Mouse (Mus musculus) spleen, postnatal 36 days (tissue): ENCODE data around the gene Mettl5.
"Not testable (repeated sequence)": the region's sequence is repeated elsewhere in the genome, so short reads cannot be mapped to it uniquely, and the experiment has no call there.

Experiments
- DNase-seq, 2 experiments: peaks; one replicate each; pipeline ENCODE4 v3.0.0; 2022; ENCODE audit warnings: low spot score in 2 of 2, mixed read lengths in 1 of 2

Mettl5 gene

DNA sequence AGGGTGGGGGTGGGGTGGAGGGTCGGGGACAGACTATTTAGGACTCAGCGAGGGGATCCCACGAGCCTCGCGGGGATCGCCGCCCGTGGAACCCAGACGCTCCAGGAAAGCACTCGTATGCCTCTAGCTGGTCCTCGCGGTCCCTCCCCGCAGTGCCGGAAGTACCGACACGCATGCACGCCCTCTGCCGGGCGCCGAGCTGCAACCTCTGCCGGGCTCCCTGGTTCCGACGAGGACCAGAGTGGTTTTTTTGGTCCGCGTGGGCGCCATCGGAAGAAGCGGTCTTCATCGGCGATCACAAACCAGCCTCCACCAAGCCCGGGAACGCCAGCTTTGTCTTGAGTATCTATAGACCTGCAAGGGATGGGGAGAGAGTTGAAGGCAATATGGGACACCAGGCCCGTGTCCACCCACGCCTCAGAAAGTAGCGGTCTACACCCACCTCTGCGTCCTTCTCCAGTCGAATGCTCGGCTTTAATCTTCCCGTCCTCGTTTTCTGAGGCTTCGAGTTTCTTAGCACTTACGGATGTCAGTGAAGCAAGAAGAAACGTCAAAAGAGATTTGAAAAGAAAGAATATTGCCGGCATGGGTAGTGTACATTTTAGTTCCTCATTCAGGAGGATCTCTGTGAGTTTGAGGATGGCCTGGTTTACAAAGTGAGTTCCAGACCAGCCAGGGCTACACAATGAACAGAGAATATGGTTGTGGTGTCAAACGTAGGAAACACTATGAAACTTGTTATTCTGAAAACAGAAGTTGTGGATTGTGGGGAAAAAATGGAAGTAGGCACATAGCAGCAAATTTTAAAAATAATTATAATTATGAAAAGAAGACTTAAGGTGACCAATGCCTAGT lies at the start of gene Mettl5:
Gene Mettl5 (minus strand): TSS at position 165 of the 855 bp plus-strand sequence.
- DNase-seq: peak; percentile 86 to 89

DNA sequence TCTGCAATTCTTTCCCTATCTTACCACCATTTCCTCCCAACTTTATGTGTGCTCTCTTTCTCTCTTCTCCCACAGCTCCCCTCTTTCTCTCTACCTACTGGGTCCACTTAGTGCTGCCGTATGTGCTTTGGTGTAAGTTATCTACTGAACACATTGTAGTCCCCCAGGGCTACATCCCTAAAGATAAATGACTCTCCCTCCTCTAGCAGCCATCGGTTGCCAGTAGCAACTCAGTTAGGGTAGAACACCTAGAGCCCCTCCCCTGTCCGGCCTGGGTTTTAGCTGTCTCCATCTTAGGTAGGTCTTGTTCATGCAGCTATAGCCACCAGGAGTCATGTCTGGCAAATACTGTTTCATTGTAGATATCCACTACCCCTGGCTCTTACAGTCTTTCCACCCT lies 39.5 kb upstream of the Mettl5 start:
- no peak for DNase-seq

DNA sequence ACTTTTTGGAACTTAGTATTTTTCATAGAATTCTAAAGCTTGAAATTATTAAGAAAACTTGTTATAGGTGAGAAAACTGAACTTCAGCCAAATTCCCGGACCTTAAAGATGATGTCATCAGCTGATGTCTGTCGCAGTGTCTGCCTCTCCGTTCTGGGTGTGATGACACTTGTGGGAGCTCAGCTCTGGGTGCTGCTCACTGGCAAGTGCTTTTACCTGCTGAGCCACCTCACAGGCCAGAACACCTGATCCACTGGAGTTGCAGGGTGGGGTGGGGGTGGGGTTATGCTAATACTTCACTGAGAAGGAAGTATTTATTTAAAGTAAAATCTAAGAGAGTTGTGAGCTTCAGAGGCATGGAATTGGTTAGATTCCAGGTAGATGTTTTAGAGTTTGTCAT lies 31.9 kb upstream of the Mettl5 start:
- no peak for DNase-seq

DNA sequence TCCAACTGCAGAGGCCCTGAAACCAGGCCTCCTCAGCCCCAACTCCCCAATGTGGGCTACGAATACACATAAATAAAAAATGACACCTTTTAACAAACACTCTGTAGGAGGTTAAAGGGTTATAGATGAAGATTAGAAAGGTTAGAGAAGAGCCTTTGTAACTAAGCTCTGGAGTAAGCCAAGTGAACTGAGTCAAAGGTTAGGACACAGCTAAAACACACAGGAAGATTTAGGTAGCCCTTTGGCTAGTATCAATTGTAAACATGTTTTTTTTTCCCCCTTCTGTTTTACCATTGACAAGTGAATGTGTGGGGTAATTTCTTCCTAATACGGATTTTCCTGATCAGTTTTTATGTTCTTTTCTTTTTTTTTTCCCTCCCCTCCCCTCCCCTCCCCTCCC lies 27.4 kb upstream of the Mettl5 start:
- DNase-seq: no peak

DNA sequence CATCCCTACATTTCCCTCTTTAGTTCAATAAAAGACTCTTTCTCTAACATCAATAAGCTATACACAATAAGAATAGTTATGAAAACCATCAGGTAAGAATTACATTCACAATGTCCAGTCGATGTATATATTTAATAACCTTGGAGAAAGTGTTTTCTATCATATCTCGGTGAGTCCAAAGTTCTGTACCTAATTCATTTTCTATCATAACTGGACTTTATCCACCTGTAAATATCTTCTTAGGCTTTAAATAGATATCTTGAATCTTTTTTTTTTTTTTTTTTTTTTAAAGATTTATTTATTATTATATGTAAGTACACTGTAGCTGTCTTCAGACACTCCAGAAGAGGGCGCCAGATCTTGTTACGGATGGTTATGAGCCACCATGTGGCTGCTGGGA lies 22.0 kb upstream of the Mettl5 start:
- not testable (repeated sequence) for DNase-seq

DNA sequence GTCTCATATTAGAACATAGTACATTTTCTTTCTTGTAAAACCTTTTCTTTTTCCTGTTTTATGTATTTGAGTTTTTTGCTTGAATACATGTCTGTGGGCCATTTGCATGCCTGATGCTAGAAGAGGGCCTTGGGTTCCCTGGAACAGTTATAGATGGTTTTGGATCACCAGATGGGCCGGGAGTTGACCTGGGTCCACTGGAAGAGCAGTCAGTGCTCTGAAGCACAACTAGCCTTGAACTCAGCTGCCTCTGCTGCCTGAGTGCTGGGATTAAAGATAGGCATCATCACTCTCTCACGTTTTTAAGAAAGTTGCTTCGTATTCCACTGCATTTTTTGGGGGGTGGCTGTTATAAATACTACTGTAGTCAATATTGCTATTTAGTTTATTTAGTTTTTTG lies 18.1 kb upstream of the Mettl5 start:
- no peak for DNase-seq

DNA sequence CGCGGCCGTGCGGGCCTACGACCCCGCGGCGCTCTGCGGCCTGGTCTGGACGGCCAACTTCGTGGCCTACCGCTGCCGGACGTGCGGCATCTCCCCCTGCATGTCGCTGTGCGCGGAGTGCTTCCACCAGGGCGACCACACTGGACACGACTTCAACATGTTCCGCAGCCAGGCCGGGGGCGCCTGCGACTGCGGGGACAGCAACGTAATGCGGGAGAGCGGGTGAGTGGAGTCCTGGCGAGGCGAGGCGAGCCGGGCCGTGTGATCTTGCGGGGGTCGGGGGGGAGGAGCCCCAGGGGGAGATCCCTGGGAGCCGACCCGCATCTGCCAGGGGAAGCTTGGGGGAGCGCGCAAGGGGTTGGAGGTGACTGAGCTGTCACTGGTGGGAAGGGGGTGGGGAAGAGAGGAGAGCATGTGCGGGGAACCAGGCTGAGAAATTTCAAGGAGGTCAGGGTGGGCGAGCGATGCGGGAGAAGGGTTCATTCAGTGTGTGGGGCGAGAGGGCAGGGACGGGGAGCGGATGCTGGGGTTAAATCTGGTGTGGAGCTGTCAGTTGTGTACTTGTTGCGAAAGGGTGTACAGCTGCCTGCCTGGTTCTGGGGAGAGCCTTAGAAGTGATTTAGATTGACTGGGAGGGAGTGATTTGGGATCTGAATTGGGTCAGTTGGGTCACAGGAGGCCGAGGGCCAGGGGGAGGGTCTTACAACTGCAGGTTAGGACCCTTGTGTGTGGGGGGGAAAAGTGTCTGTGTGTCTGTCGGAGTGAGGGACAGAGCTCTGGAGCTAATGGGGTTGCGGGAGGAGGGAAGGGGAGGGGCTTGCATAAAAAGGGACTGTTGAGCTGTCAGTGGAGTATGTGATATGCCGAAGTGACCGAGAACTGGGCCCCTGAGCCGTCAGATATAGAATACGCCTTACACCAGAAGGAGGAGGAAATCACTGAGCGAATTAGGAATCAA lies 12.5 kb upstream of the Mettl5 start:
- peak; percentile 64 to 70 for DNase-seq

DNA sequence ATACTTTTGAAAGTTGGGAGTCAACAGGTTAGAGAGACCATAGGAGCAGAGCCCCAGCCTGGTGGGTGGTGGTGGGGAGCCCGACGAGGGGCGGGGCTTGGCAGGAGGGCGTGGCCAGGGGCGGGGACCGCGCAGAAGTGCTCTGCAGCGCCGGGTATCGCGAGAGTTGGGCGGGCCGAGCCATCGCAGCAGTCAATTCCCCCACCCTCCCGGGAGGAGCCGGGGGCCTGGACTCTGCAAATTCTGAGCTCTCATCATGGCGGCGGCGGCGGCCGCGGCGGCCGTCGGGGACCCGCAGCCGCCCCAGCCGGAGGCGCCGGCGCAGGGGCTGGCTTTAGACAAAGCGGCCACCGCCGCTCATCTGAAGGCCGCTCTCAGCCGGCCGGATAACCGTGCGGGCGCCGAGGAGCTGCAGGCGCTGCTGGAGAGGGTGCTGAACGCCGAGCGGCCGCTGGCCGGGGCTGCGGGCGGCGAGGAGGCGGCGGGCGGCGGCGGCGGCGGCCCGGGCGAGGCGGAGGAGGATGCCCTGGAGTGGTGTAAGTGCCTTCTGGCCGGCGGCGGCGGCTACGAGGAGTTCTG lies 11.7 kb upstream of the Mettl5 start, which contains the start of gene Ubr3:
Gene Ubr3 (plus strand): TSS at position 208 of the 579 bp plus-strand sequence.
- peak; percentile 97 to 98 for DNase-seq

DNA sequence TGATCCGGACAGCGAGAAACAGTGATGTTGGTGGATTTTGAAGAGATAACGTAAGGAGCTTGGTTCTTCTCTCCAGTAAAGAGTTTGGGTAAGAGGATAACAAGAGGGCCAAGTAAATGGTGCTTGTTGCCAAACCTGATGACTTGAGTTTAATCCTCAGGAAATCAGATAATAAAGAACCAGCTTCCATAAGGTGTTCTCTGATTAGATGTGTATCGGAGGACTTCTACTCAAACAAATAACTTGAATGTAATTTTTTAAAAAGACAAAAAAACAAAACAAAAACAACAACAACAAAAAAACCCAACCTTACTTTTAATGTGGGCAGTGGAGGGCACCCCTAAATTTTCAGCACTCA lies 10.8 kb upstream of the Mettl5 start:
- no peak for DNase-seq

DNA sequence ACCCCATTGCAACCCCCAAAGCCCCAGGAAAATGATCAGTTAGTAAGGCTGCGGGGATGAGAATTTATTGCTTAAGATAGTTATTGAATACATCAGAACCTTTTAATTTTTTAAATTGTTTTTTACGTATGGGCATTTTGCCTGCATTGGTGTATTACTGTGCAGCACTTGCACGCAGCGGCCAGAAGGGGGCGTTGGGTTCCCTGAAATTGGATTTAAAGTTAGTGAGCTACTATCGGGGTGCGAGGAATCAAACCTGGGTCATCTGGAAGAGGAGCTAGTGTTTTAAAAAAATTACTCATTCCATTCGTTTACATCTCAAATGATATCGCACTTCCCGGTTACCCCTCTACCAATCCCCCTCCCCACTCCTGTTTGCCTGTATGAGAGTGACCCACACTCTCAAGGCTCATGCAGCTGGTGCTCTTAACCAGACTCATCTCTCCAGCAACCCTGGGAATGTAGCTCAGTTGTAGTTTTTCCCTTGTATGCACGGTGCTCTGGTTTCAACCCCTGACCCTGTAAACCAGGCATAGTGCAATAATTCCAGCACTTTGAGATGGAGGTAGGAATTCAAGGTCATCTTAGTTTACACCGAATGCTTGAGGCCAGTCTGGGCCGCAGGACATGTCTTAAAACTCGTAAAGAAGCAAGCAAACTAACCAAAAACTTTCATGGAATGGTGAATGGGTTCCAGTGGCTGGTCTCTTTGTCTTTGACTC lies 10.2 kb upstream of the Mettl5 start:
- DNase-seq: no peak

DNA sequence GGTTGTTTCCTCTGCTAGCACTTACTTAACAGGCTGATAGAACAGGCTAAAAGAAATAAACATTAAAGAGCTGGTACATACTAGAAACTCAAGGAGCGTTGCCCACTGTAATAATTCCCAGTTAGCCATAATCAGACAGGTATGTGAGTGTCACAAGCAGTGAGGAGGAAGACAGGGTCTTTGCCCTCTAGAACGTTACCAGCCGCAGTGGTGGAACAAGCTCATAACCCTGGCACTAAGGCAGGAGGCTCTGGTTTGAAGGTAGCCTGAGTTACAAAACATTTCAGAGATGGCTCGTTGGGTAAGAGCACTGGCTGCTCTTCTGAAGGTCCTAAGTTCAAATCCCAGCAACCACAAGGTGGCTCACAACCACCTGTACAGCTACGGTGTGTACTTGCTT lies 8.5 kb upstream of the Mettl5 start:
- no peak for DNase-seq

DNA sequence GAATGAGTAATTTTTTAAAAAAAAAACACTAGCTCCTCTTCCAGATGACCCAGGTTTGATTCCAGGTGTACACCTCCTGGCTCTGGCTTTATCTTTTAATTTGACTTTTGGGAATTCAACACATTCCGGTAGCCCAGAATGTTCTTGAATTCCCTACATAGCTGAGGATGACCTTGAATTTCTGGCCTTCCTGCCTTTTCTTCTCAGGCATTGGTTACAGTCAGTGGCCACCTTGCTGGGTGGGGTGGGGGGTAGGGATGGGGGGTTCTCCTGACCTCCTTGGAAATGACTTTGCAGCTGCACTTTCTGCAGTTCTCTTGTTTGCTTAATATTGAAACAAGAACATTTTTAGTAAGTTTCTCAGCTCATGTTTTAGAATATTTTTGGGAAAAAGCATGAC lies 7.7 kb upstream of the Mettl5 start:
- DNase-seq: no peak

DNA sequence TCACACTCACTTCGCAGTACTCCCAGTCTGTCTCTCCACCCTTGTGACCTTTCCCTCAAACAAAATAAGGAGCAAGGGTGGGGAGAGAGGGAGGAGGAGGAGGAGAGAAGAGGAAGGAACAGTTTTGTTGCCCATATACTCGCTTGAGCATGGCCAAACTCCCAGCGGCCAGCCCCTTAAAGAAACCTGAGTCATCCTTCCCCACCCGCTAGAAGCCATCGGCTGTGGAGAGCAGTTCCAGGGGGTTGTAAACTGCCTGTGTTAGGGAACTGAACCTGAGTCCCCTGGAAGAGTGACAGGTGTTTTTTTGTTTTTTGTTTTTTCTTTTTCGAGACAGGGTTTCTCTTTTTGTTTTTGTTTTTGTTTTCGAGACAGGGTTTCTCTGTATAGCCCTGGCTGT lies 5.4 kb upstream of the Mettl5 start:
- no peak for DNase-seq

DNA sequence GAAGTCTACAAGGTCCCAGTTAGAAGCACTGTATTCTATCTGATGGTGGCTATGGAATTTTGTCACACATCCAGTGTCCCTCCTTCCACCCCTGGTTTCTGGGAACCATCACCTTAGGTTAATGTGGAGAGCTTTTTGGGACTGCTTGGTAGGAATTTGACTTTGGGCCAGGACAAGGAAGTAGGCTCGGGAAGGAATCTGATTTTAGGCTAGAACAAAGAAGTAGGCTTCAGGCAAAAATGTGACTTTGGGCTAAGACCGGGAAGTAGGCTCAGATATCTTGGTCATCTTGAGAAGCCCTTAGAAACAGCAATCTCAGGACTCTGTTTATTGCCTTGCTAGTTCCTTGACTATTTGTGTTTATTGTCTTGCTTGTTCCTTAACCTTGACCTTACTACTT lies 3.5 kb upstream of the Mettl5 start:
- DNase-seq: no peak

DNA sequence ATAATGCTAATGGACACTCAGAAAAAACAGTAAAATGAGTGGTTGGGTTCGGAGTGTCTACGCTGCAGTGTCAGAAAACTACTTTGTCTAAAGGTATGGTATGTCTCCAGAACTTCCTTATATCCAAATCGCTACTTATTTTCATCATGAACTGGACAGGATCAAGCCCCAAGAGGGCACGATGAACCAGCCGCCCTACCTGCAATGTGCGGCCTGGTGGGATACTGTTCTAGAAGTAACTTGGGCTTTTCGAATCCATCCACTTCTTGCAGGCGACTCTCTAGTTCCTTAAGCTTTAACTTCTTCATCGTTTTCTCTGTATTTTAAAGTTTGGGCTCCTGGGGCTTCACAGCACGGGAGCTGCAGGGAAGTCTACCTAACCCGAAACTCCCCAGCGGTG lies 365 bp downstream of the Mettl5 start:
- no peak for DNase-seq

DNA sequence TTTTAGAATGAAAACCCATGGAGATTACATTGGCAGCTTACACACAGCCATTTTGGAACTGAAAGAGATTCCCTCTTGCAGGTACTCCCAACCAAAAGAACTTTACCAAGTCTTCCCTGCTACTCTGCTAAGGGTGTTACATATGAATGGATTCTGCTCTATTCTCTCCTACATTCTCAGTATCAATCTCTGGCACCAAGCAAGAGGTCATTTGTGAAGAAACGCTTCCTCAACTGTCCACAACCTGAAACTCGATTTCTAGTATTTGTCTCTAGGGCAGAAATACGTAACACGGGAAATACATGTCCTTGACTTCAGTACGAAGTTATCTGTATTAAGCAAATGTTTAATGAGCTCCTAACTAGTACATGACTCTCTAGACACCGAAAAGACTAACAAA lies 834 bp downstream of the Mettl5 start:
- no peak for DNase-seq

DNA sequence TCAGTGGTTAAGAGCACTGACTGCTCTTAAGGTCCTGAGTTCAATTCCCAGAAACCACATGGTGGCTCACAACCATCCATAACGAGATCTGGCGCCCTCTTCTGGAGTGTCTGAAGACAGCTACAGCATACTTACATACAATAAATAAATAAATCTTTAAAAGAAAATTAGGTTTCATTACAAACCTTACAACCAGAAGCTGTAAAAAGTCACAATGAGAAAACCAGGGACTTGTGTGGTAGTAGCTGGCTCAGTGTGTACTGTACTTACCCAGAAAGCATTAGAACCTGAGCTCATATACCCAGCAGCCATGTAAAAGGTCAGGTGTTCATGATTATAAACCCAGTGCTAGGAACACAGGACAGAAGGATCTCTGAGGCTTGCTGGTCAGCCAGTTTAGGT lies 1.4 kb downstream of the Mettl5 start:
- DNase-seq: peak in 1 of 2 experiments; percentile 11

DNA sequence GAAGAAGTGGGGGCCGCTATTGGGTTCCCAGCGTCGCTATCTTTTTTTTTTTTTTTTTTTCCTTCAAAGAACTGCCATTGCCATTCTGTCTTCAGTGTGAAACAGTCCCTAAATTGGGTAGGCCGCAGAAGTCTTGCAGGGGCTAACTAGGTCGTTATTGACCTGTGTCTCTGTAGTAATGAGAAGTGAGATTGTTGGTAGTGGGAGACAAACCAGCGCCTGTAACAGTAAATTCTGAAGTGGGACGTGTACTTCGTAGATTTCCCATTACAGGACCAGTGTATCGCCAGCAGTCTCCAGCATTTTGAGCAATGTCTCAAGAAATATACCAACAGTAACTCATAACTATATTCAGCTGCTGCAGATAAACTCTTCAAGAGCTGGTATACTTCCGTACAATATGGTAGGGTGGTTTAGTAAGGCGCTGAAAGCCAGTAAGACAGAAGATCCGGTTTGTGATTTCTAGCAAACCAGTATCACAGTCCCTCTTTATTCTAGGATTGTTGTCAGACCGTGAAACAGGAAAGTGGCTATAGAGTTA lies 23.2 kb downstream of the Mettl5 start:
- DNase-seq: no peak

DNA sequence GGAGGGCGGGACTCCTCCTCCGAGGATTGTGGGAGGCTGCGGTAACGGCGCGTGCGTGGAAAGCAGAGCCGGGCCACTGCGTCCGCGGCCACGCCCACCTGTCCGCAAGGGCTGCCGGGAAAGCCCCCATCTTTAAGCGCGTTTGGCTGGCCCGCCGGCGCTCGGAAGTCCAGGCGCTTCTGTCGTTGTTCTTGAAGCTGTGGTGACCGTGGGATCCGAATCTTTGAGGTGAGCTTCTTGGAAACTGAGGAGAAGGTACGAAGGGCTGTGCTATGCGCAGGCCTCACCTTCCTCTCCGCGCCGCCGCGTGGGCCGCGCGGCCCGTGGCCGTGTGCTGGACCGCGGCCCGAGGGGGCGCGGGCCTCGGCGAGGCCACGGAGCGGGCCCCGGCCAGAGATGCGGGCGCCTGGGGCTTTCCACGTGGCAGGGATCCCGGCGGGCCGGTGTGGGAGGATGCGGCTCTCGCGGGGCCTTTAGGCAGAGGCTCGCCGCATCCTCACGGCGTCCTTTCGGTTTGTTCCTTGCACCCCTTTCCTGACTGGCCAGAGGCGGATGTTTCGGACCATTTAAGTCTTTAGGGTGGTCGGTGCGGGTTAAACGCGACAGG lies 23.8 kb downstream of the Mettl5 start, which contains the start of gene Ssb:
Gene Ssb (plus strand): TSS at position 78 of the 607 bp plus-strand sequence.
- peak; percentile 93 for DNase-seq

DNA sequence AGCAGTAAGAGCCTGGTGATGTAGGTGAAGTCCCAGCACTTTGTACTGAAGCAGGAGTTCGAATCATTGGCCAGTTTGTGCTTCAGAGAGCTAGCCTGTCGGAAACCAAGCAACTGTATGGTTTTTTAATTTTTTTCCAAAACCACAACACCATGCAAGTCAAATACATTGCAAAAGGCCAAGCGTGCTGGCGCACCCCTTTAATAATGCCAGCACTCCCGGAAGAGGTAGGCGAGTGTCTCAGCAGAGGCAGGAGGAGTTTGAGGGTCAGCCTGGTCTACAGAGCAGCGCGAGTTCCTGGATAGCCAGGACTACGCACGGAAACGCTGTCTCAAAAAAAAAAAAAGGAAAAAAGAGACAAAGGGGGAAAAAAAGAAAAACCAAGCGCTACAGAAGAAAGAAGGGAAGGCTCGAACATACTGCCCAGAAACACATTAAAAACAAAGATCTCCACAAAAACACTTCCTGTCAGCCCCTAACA lies 24.4 kb downstream of the Mettl5 start:
- peak; percentile 40 to 46 for DNase-seq

DNA sequence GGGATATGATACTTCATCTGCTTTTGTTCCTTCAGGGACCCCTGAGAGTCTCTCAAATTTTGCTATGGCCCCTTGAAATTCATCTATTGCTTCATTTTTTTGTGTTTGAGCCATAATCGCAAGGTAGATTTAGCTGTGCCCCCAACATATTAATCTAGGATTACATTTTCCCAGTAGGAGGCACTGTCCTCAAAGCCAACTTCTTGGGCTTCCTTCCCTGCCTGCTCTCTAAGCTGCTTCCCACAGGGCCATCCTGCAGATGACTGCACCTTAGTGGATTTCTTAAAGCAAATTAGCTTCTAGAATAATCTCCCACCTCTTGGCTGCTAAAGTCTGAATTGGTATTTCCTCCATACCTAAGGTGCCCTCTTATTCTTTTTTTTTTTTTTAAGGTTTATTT lies 27.5 kb downstream of the Mettl5 start:
- no peak for DNase-seq
